Mouse (Mus musculus): ENCODE data around the gene Hnf1b.

DNA sequence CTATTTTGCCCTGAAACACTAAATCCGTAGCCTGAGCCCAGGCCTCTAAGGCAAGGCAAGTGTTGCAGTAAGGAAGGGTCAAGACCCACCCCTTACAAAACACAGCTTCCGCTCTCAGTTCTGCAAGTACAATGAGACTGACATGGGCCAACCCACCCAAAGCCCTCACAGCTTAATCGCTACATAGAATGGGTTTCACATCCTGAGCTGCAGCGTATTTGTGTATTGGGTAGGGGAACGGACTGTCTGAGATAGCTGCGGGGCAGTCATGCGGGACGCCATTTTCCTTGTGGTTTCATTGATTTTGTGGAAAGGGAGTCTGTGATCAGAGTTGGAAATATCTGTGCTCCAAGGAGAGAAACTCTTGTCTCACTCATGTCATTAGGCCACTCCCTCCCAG lies 39.4 kb upstream of the Hnf1b start:
- no peak for TF ChIP-seq CTCF (conservative IDR thresholded peaks at IDR 0.05; ENCODE audit: insufficient read depth, insufficient read length, low read depth, low read length)
- no peak for TF ChIP-seq POLR2A (IDR thresholded peaks at IDR 0.05; ENCODE audit: low read depth, low read length)
